Comparison of ENCODE assay signal across 17 mouse cellular contexts in the genomic region with DNA sequence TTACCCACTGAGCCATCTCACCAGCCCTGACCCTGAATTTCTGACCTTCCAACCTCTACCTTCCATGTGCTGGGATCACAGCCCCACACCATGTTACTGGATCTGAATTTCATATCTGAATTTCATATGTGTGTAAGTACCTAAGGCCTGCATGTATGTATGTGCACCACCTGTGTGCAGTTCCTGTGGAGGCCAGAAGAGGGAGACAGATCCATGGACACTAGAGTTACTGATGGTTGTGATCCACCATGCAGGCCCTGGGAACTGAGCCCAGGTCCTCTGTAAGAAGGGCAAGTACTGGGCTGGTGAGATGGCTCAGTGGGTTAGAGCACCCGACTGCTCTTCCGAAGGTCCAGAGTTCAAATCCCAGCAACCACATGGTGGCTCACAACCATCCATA. TPM values are rescaled to one million over a fixed set of nuclear protein-coding genes. Genes with fewer than 3 reads are reported as not detected.
A peak's percentile ranks its signal among the peaks of the same experiment; 100 is the strongest.
DNase-seq lines count a peak whose midpoint lies in the region; ATAC-seq and TF ChIP-seq lines count a peak whose summit lies in the region.
"Had no signal": no experiment of that assay in that cellular context is flagged by ENCODE, and none has a peak within 500 bp of the region (broad histone marks: within the 10 kb centered on the region; RNA-seq: fewer than 3 reads in every experiment).

No protein-coding gene starts in this region.

- WGBS in kidney, postnatal 0 days: 95% methylated on average over 2 of the region's 2 CpGs

- no peak for ATAC-seq in kidney, postnatal 0 days (replicated peaks; ENCODE audit: low FRiP score, low read depth)
- ATAC-seq in megakaryocyte, adult 5-6 weeks (ENCODE audit: poor library complexity, severe bottlenecking): no peak
- ATAC-seq: forebrain, embryonic 15.5 days; inflammation-experienced regulatory T-cells, adult 6 months; midbrain, embryonic 13.5 days had no signal

- H3K4me2 ChIP-seq in kidney, postnatal 0 days (ENCODE audit: low read length): no peak overlapping the region
- H3K4me2 ChIP-seq: forebrain, embryonic 15.5 days; limb, embryonic 15.5 days; midbrain, embryonic 13.5 days had no signal

- no peak for TF ChIP-seq EP300 in MEL (IDR thresholded peaks at IDR 0.05; ENCODE audit: low read depth in 1 of 2, low read length in 2 of 2)

- no peak for TF ChIP-seq RAD21 in MEL (IDR thresholded peaks at IDR 0.05; ENCODE audit: low read depth, low read length)

- H3K79me2 ChIP-seq in MEL (ENCODE audit: control insufficient read depth, insufficient read depth, low read length, poor library complexity): no peaks in the 10 kb centered on the region; the same call in 1 of the 2 replicates

- H3K36me3 ChIP-seq in kidney, postnatal 0 days (ENCODE audit: insufficient read depth, low read length): no peaks in the 10 kb centered on the region
- no peaks in the 10 kb centered on the region for H3K36me3 ChIP-seq in testis, adult 2 months (ENCODE audit: control insufficient read depth, insufficient read depth, low read length)
- H3K36me3 ChIP-seq in MEL (ENCODE audit: control insufficient read depth in 1 of 2, insufficient read depth in 2 of 2, low read length in 2 of 2): peaks cover 0 to 3% of the 10 kb centered on the region in 2 experiments; a peak in 1 of 4 replicates
- H3K36me3 ChIP-seq: forebrain, embryonic 15.5 days; hindbrain, embryonic 10.5 days; limb, embryonic 15.5 days; midbrain, embryonic 13.5 days had no signal

- H3K27ac ChIP-seq in kidney, postnatal 0 days: no peak overlapping the region
- no peak overlapping the region for H3K27ac ChIP-seq in testis, adult 2 months (ENCODE audit: control insufficient read depth, insufficient read depth, low read depth, low read length)
- H3K27ac ChIP-seq in MEL (ENCODE audit: control insufficient read depth, low read depth, low read length): no peak overlapping the region
- H3K27ac ChIP-seq: forebrain, embryonic 15.5 days; hindbrain, embryonic 10.5 days; limb, embryonic 15.5 days; midbrain, embryonic 13.5 days had no signal

- no peak for TF ChIP-seq POLR2A in testis, adult 2 months (IDR thresholded peaks at IDR 0.05; ENCODE audit: control insufficient read depth, low read depth, low read length)
- TF ChIP-seq POLR2A in MEL (IDR thresholded peaks at IDR 0.05; ENCODE audit: control insufficient read depth in 1 of 2, insufficient read depth in 1 of 2, low read depth in 1 of 2, low read length in 2 of 2, poor library complexity in 1 of 2): no peak

- peak; percentile 29; the same call in 1 of the 2 replicates for TF ChIP-seq CTCF in kidney, postnatal 0 days (IDR thresholded peaks at IDR 0.05; ENCODE audit: low read depth)
- peak; percentile 39; the same call in 1 of the 2 replicates for TF ChIP-seq CTCF in testis, adult 2 months (IDR thresholded peaks at IDR 0.05; ENCODE audit: control insufficient read depth, insufficient read depth, insufficient replicate concordance, low read depth, low read length)
- TF ChIP-seq CTCF in MEL (IDR thresholded peaks at IDR 0.05 in 2 of 3, conservative IDR thresholded peaks at IDR 0.05 in 1 of 3; ENCODE audit: control insufficient read depth in 1 of 3, insufficient read depth in 1 of 3, low read depth in 2 of 3, low read length in 3 of 3, poor library complexity in 1 of 3, severe bottlenecking in 1 of 3): peak; percentile 32 to 35 (median 32); a peak in 5 of 6 replicates

- DNase-seq in kidney, postnatal 0 days (ENCODE audit: low spot score): no peak
- DNase-seq in kidney, postnatal 14 days: no peak
- DNase-seq in testis, postnatal 14 days (ENCODE audit: low spot score): no peak
- DNase-seq in MEL (ENCODE audit: low read depth, low spot score): peak; percentile 33
- DNase-seq in left cerebral cortex, adult 11 months (ENCODE audit: low spot score): no peak
- DNase-seq: adrenal gland, postnatal 10 days; cerebellum, postnatal 14 days; gastrocnemius, postnatal 25 days; lung, adult 2 months; spleen, adult 18-20 months had no signal

- H3K4me3 ChIP-seq in kidney, postnatal 0 days (replicated peaks; ENCODE audit: low read depth, low read length): no peak overlapping the region
- no peak overlapping the region for H3K4me3 ChIP-seq in testis, adult 2 months (ENCODE audit: control insufficient read depth, low read depth, low read length)
- no peak overlapping the region for H3K4me3 ChIP-seq in MEL (ENCODE audit: control insufficient read depth in 1 of 2, insufficient read depth in 1 of 2, low read depth in 2 of 2, low read length in 2 of 2)
- H3K4me3 ChIP-seq: forebrain, embryonic 15.5 days; hindbrain, embryonic 10.5 days; limb, embryonic 15.5 days; midbrain, embryonic 13.5 days had no signal

- no peaks in the 10 kb centered on the region for H3K9me3 ChIP-seq in kidney, postnatal 0 days (replicated peaks; ENCODE audit: low read length)
- no peaks in the 10 kb centered on the region for H3K9me3 ChIP-seq in MEL (replicated peaks; ENCODE audit: insufficient read depth, low read length)
- H3K9me3 ChIP-seq: forebrain, embryonic 15.5 days; limb, embryonic 15.5 days; midbrain, embryonic 13.5 days had no signal

- H3K4me1 ChIP-seq in kidney, postnatal 0 days (replicated peaks; ENCODE audit: insufficient read depth, low read length): no peaks in the 10 kb centered on the region
- no peaks in the 10 kb centered on the region for H3K4me1 ChIP-seq in testis, adult 2 months (ENCODE audit: control insufficient read depth, insufficient read depth, low read length)
- peaks cover 0 to 10% of the 10 kb centered on the region in 2 experiments; a peak in 2 of 4 replicates for H3K4me1 ChIP-seq in MEL (ENCODE audit: control insufficient read depth in 1 of 2, insufficient read depth in 2 of 2, low read length in 2 of 2)
- H3K4me1 ChIP-seq: forebrain, embryonic 15.5 days; limb, embryonic 15.5 days; midbrain, embryonic 13.5 days had no signal

- H3K27me3 ChIP-seq in kidney, postnatal 0 days (ENCODE audit: insufficient read depth, low read length): no peaks in the 10 kb centered on the region
- H3K27me3 ChIP-seq in testis, adult 2 months (ENCODE audit: control insufficient read depth, insufficient read depth, low read length): no peaks in the 10 kb centered on the region
- H3K27me3 ChIP-seq in MEL (ENCODE audit: control insufficient read depth in 1 of 2, insufficient read depth in 2 of 2, low read length in 2 of 2): no peaks in the 10 kb centered on the region
- H3K27me3 ChIP-seq: forebrain, embryonic 15.5 days; limb, embryonic 15.5 days; midbrain, embryonic 13.5 days had no signal

- no peak overlapping the region for H3K9ac ChIP-seq in kidney, postnatal 0 days (ENCODE audit: low read depth, low read length)
- no peak overlapping the region for H3K9ac ChIP-seq in MEL (ENCODE audit: control insufficient read depth, low read depth, low read length, poor library complexity, severe bottlenecking)
- H3K9ac ChIP-seq: forebrain, embryonic 15.5 days; limb, embryonic 15.5 days; midbrain, embryonic 13.5 days had no signal

TF ChIP-seq in MEL, 35 proteins besides CTCF, POLR2A, EP300 and RAD21:
- TF ChIP-seq USF2 (IDR thresholded peaks at IDR 0.05; ENCODE audit: borderline replicate concordance in 1 of 2, insufficient read depth in 1 of 2, low read depth in 1 of 2, low read length in 2 of 2): no peak
- TF ChIP-seq SMC3 (IDR thresholded peaks at IDR 0.05; ENCODE audit: low read depth, low read length): peak; percentile 10; the same call in 1 of the 2 replicates
- no peak for TF ChIP-seq GATA1 (IDR thresholded peaks at IDR 0.05; ENCODE audit: low read depth, low read length)
- TF ChIP-seq POLR2AphosphoS5 (IDR thresholded peaks at IDR 0.05; ENCODE audit: borderline replicate concordance, low read depth, low read length): no peak
- TF ChIP-seq KAT2A (conservative IDR thresholded peaks at IDR 0.05; ENCODE audit: low read depth, low read length): no peak
- TF ChIP-seq MYB (IDR thresholded peaks at IDR 0.05; ENCODE audit: low read depth, low read length): no peak
- TF ChIP-seq MAX (IDR thresholded peaks at IDR 0.05; ENCODE audit: low read length): no peak
- TF ChIP-seq MAFK (IDR thresholded peaks at IDR 0.05; ENCODE audit: borderline replicate concordance, low read depth, low read length): no peak

RNA-seq across cellular contexts. Expression of a gene that starts 16.1 kb away (rescaled TPM):
- 19.5 and 22.6 TPM in 2 replicates for polyA plus RNA-seq in kidney, postnatal 0 days (2015; fragmentation: Nextera tagmentation; extraction: Ambion mirVana)
- polyA plus RNA-seq in testis, adult 2 months (2012; rRNA removed): 5.4 and 5.8 TPM in 2 replicates
- total RNA-seq in MEL (2012; rRNA removed): 4.6 TPM in 2 replicates
- 10 to 100 TPM in 1 of 2 experiments, 1 to 10 TPM in 1; 6.5 to 34.4 TPM for polyA plus RNA-seq in MEL (2012; ENCODE audit: insufficient read depth in 1 of 2, insufficient read length in 2 of 2, low read depth in 1 of 2, low replicate concordance in 2 of 2, missing spikeins in 1 of 2)
- total RNA-seq in megakaryocyte, adult 5-6 weeks (2015): 62.5 and 80.6 TPM in 2 replicates
- total RNA-seq in megakaryocyte, adult 5-6 weeks (2017): 52.4 and 67.3 TPM in 2 replicates

RNA-seq across cellular contexts. Expression of a gene that starts 56.4 kb away (rescaled TPM):
- 14.2 and 15.5 TPM in 2 replicates for polyA plus RNA-seq in kidney, postnatal 0 days (2015; fragmentation: Nextera tagmentation; extraction: Ambion mirVana)
- 53.5 and 63.4 TPM in 2 replicates for polyA plus RNA-seq in testis, adult 2 months (2012; rRNA removed)
- 15.6 and 16.7 TPM in 2 replicates for total RNA-seq in MEL (2012; rRNA removed)
- 10 to 100 TPM in 1 of 2 experiments, not detected in 1; 25.8 TPM for polyA plus RNA-seq in MEL (2012; ENCODE audit: insufficient read depth in 1 of 2, insufficient read length in 2 of 2, low read depth in 1 of 2, low replicate concordance in 2 of 2, missing spikeins in 1 of 2)
- total RNA-seq in megakaryocyte, adult 5-6 weeks (2015): 19.1 and 27.9 TPM in 2 replicates
- 17.2 and 24.7 TPM in 2 replicates for total RNA-seq in megakaryocyte, adult 5-6 weeks (2017)
